Comparison of ENCODE assay signal across 9 mouse cellular contexts in the genomic region with DNA sequence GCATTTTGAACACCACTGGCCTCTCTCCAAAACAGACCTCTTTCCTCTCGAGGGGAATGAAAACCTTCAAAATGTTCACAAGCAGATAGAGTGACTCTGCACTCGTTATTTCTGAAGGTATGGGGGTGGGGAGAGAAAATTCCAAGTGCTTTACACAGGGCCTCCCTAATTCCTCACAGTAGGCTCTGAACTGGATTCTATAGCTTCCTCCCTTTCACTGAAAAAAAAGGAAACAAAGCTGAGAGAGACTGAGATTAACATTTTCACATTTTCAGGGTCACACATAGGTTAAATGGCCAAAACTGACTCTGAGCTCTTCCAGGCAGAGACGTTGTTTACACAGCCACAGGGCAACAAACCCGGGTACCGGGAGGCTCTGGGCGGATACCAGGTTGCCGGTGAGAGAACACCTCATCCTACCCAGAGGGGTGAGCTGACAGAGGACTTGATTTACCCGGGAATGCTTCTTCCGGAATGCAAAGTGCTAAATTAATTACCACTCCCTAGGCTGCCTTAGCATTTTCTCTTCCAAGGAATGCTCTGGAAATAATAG.
A peak's percentile ranks its signal among the peaks of the same experiment; 100 is the strongest.
DNase-seq lines count a peak whose midpoint lies in the region; ATAC-seq and TF ChIP-seq lines count a peak whose summit lies in the region.
"Had no signal": no experiment of that assay in that cellular context is flagged by ENCODE, and none has a peak within 500 bp of the region (broad histone marks: within the 10 kb centered on the region; RNA-seq: fewer than 3 reads in every experiment).

No protein-coding gene starts in this region.

- no peak for TF ChIP-seq CTCF in heart, postnatal 0 days (IDR thresholded peaks at IDR 0.05; ENCODE audit: low read depth)

- no peak overlapping the region for H3K4me3 ChIP-seq in heart, postnatal 0 days (ENCODE audit: low read depth, low read length)
- H3K4me3 ChIP-seq in midbrain, embryonic 11.5 days (ENCODE audit: low read depth, low read length) = no peak overlapping the region
- H3K4me3 ChIP-seq: erythroblast, embryonic 14.5 days had no signal

- no peak overlapping the region for H3K9ac ChIP-seq in heart, postnatal 0 days (replicated peaks; ENCODE audit: low read depth, low read length)
- H3K9ac ChIP-seq in midbrain, embryonic 11.5 days (ENCODE audit: low read length) = peak overlapping the region; percentile 5; the same call in 1 of the 2 replicates

- no peaks in the 10 kb centered on the region for H3K9me3 ChIP-seq in heart, postnatal 0 days (replicated peaks; ENCODE audit: control insufficient read depth, low read length)
- no peaks in the 10 kb centered on the region for H3K9me3 ChIP-seq in midbrain, embryonic 11.5 days (ENCODE audit: control insufficient read depth, low read length)

- H3K4me2 ChIP-seq in heart, postnatal 0 days (ENCODE audit: low read depth, low read length) = no peak overlapping the region
- H3K4me2 ChIP-seq in midbrain, embryonic 11.5 days = peak overlapping the region; percentile 44; the same call in 1 of the 2 replicates

- no peaks in the 10 kb centered on the region for H3K36me3 ChIP-seq in heart, postnatal 0 days (replicated peaks; ENCODE audit: control insufficient read depth, insufficient read depth, low read length)
- H3K36me3 ChIP-seq in midbrain, embryonic 11.5 days (ENCODE audit: control insufficient read depth, insufficient read depth, low read length) = no peaks in the 10 kb centered on the region

- DNase-seq in cerebellum, adult 9-10 months = peak; percentile 36
- no peak for DNase-seq in cerebellum, adult 18-20 months
- DNase-seq in embryo, embryonic 10 days (ENCODE audit: low spot score) = peak; percentile 52
- peak; percentile 44 for DNase-seq in heart, postnatal 0 days (ENCODE audit: low spot score)
- DNase-seq in midbrain, embryonic 11.5 days (ENCODE audit: low spot score, missing footprints) = peak; percentile 91
- no peak for DNase-seq in spleen, postnatal 4 days (ENCODE audit: low spot score in 2 of 2)
- DNase-seq in frontal cortex, postnatal 10 days (ENCODE audit: low spot score in 2 of 2) = no peak
- no peak for DNase-seq in gastrocnemius, adult 18-20 months (ENCODE audit: low spot score)

- no peaks in the 10 kb centered on the region for H3K27me3 ChIP-seq in heart, postnatal 0 days (ENCODE audit: control insufficient read depth, insufficient read depth, low read length)
- H3K27me3 ChIP-seq in midbrain, embryonic 11.5 days (ENCODE audit: control insufficient read depth, insufficient read depth, low read length) = no peaks in the 10 kb centered on the region

- no peak for ATAC-seq in heart, postnatal 0 days (ENCODE audit: insufficient read depth, low read depth)
- no peak for ATAC-seq in midbrain, embryonic 11.5 days (ENCODE audit: low FRiP score)

- H3K4me1 ChIP-seq in heart, postnatal 0 days (ENCODE audit: control insufficient read depth, insufficient read depth) = peaks cover 13% of the 10 kb centered on the region; the same call in 1 of the 2 replicates
- H3K4me1 ChIP-seq in midbrain, embryonic 11.5 days (ENCODE audit: control insufficient read depth, insufficient read depth, low read length) = peaks cover 70% of the 10 kb centered on the region

- TF ChIP-seq EP300 in heart, postnatal 0 days (IDR thresholded peaks at IDR 0.05; ENCODE audit: low read depth) = no peak

- H3K27ac ChIP-seq in heart, postnatal 0 days (ENCODE audit: low read depth) = peak overlapping the region; percentile 94
- peak overlapping the region; percentile 96 for H3K27ac ChIP-seq in midbrain, embryonic 11.5 days (ENCODE audit: low read depth, low read length)

- WGBS in heart, postnatal 0 days = 30% methylated on average over 9 of the region's 9 CpGs
- WGBS in midbrain, embryonic 11.5 days = 2% methylated on average over 9 of the region's 9 CpGs

Comparison
In these comparisons a context has a peak if more than half of its experiments do, and no peak if none do; other contexts are left out.
1. DNase-seq: peak in cerebellum, adult 9-10 months (single experiment), embryo, embryonic 10 days (single experiment), heart, postnatal 0 days (single experiment) and midbrain, embryonic 11.5 days (single experiment); none in cerebellum, adult 18-20 months (0 of 2), spleen, postnatal 4 days (0 of 2), frontal cortex, postnatal 10 days (0 of 2) and gastrocnemius, adult 18-20 months (single experiment).